Mouse (Mus musculus) cortical plate, adult 2 months (tissue): Measurements from ENCODE around the gene Gm45837.

Experiments
- CTCF ChIP-seq: fragments of 200-500 bp; IDR thresholded peaks from 2 replicates; pipeline ENCODE4 v1.5.1; 2011; ENCODE audit warnings: mild to moderate bottlenecking, control low read depth, low read length; ENCODE audit not compliant: insufficient read depth; ENCODE audit errors: extremely low read depth
- POLR2A ChIP-seq: fragments of 200-500 bp; IDR thresholded peaks from 2 replicates; pipeline ENCODE4 v1.6.1; 2011; ENCODE audit warnings: mild to moderate bottlenecking, low read length, control low read depth; ENCODE audit not compliant: insufficient read depth; ENCODE audit errors: extremely low read depth

DNA sequence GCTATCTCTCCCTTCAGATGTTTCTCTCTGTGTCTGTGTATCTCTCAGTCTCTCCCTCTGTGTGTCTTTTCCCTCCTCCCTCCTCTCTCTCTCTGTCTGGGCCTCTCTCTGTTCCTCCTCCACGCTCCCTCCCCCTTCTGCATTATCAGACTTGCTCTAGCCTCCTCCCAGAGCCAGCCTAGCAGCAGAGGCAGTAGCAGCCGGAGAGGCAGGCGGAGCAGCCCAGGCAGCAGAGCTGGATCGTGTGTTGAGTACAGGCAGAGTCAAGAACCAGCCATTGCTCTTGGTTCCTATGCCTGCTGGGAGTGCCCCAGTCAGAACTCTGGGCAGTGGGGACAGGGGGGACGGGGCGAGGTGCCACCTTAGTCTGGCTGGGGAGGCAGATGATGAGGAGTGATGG, 10.8 kb downstream of the Gm45837 start, which contains the start of gene Pde2a:
- no peak for TF ChIP-seq CTCF
- peak; percentile 99 for TF ChIP-seq POLR2A
